Mouse (Mus musculus): Measurements from ENCODE around the gene Wdhd1. TPM values are rescaled to one million over a fixed set of nuclear protein-coding genes. Genes with fewer than 3 reads are reported as not detected.
A peak's percentile ranks its signal among the peaks of the same experiment; 100 is the strongest.

Gene Wdhd1
- polyA plus RNA-seq, 1 experiment from 2014 or later = 50.3 TPM

GRCm38 (mm10) chr14:47298408-47298792 is 21.7 kb upstream of the Wdhd1 start:
- H3K27me3 ChIP-seq = no peaks in the 10 kb centered on the region
- 1% methylated on average over 28 of the region's 38 CpGs for WGBS
- 0 out of 2 replicates have a peak, but pooled peaks cover 6% of the 10 kb centered on the region for H3K36me3 ChIP-seq (replicated peaks)
- H3K4me1 ChIP-seq = peaks cover 24% of the 10 kb centered on the region
- peak overlapping the region; percentile 96 for H3K4me3 ChIP-seq (replicated peaks)
- peak overlapping the region; percentile 96 for H3K9ac ChIP-seq
- H3K9me3 ChIP-seq = no peaks in the 10 kb centered on the region
- peak overlapping the region; percentile 98 for H3K27ac ChIP-seq
- peak; percentile 82 for ATAC-seq (ENCODE audit: low FRiP score)
- peak overlapping the region; percentile 83 for H3K4me2 ChIP-seq

DNA sequence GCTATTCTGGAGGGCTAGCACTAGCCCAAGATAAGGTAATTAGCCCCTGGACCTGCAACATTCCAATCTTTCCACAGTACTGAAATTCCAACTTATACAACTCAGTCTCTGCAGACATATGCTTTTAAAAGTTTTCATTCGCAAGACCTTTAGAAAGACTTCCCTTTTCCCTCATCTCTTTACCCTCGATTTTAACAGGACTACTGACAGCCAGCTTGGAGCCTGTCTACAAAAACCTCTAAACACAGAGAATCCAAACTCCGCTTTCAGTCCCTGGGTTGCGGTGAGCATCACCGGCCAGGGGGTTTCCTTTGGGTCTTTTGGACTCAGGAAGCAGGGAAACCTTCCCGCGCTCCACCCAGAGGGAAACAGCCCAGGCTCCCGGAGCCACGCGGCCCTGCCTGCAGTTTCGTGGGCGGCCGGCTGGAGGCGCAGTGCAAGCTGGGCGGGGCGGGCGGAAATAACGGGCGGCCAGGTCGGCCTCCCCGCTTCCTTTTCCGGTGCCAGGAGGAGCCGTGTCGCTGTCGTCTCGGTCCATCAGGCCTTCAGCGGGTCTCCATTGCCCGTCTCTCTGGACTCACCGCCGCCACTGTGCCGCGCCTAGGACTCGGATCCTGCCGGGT is 21.2 kb upstream of the Wdhd1 start, which contains the start of gene Mapk1ip1l:
Gene Mapk1ip1l (plus strand): TSS at position 482 of the 623 bp plus-strand sequence.
- Histone ChIP-seq H3K4me2 (peak within 1 kb of the TSS; percentile 83), H3K36me3 (replicated peaks) (0 out of 2 replicates have a peak, but pooled peaks cover 2% of the 10 kb centered on the region), H3K9ac (peak within 1 kb of the TSS; percentile 96), H3K27me3 (no peaks in the 10 kb centered on the region), H3K4me1 (peaks cover 19% of the 10 kb centered on the region), H3K4me3 (replicated peaks) (peak within 1 kb of the TSS; percentile 96), H3K27ac (peak within 1 kb of the TSS; percentile 98), H3K9me3 (no peaks in the 10 kb centered on the region)
- peak; percentile 93 for ATAC-seq (ENCODE audit: low FRiP score)
- WGBS = 2% methylated on average over 30 of the region's 34 CpGs

DNA sequence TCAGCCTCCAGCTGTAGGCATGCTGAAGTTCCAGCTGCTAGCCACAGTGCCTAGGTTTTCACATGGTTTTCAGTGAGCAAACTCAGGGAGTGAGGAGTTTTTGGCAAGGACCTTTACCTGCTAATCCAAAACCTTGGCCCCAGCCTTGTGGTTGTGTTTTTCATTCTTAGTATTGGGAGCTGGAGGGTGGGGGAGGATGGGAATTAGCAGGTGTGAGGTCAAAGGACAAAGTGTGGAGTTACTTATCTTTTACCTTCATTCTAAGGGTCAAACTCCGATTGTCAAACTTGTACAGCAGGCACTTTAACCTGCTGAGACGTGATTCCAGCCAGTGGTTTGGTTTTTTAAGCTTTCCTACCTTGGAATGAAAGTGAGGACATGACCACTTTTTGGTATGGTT is 19.6 kb upstream of the Wdhd1 start:
- Histone ChIP-seq H3K36me3 (replicated peaks) (no peaks in the 10 kb centered on the region), H3K4me3 (replicated peaks) (no peak overlapping the region), H3K27ac (no peak overlapping the region), H3K4me2 (no peak overlapping the region), H3K4me1 (peaks cover 19% of the 10 kb centered on the region), H3K9me3 (no peaks in the 10 kb centered on the region), H3K9ac (no peak overlapping the region), H3K27me3 (no peaks in the 10 kb centered on the region)
- no peak for ATAC-seq (ENCODE audit: low FRiP score)
- WGBS = 80% methylated on average over 2 of the region's 2 CpGs

DNA sequence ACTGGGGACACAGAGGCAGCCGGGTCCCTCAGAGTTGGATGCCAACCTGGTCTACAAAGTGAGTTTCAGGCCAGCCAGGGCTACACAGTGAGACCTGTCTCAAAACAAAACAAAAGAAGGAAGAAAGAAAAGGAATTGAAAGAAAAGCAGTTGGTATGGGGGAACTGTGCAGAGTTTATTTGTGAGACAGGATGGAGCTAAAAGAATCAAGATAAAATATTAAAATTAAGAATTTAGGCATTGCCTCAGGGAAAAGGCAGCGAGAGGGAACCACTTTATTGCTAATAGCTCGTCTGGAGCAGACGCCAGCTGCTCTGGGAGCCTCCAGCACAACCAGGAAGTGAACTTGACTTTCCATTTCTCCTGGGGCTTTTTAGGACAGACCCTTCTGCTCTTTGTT is 17.5 kb upstream of the Wdhd1 start:
- H3K9ac ChIP-seq = no peak overlapping the region
- peaks cover 7% of the 10 kb centered on the region for H3K4me1 ChIP-seq
- H3K4me3 ChIP-seq (replicated peaks) = no peak overlapping the region
- no peak overlapping the region for H3K4me2 ChIP-seq
- no peaks in the 10 kb centered on the region for H3K27me3 ChIP-seq
- no peak for ATAC-seq (ENCODE audit: low FRiP score)
- H3K27ac ChIP-seq = no peak overlapping the region
- peaks cover 13% of the 10 kb centered on the region for H3K36me3 ChIP-seq (replicated peaks)
- 58% methylated on average over 4 of the region's 4 CpGs for WGBS
- no peaks in the 10 kb centered on the region for H3K9me3 ChIP-seq

DNA sequence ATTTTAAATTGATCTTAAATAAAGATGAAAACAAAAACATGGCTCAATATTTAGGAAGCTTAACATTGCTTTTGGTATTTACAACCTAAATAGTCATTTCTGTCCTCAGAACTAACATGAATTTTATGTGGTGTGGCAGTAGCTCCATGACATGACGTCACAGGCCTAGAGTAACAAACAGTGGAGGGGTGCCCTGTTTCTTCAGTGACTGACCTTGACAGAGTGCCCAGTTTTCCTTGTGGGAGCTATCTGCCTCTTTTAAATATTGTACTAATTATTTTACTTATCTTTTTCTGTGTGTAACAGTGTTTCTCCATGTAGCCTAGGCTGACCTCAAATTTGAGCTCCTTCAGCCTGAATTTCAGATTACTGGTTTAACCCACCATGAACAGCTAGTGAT is 15.1 kb upstream of the Wdhd1 start:
- H3K4me1 ChIP-seq = no peaks in the 10 kb centered on the region
- WGBS = 93% methylated on average over 1 of the region's 1 CpGs
- no peak overlapping the region for H3K27ac ChIP-seq
- H3K27me3 ChIP-seq = no peaks in the 10 kb centered on the region
- no peak overlapping the region for H3K4me3 ChIP-seq (replicated peaks)
- no peak overlapping the region for H3K4me2 ChIP-seq
- H3K9me3 ChIP-seq = no peaks in the 10 kb centered on the region
- H3K9ac ChIP-seq = no peak overlapping the region
- peaks cover 13% of the 10 kb centered on the region for H3K36me3 ChIP-seq (replicated peaks)
- no peak for ATAC-seq (ENCODE audit: low FRiP score)

GRCm38 (mm10) chr14:47287021-47287420 is 10.4 kb upstream of the Wdhd1 start:
- no peaks in the 10 kb centered on the region for H3K27me3 ChIP-seq
- H3K4me3 ChIP-seq (replicated peaks) = no peak overlapping the region
- no peaks in the 10 kb centered on the region for H3K4me1 ChIP-seq
- ATAC-seq (ENCODE audit: low FRiP score) = no peak
- 80% methylated on average over 4 of the region's 5 CpGs for WGBS
- peaks cover 13% of the 10 kb centered on the region for H3K36me3 ChIP-seq (replicated peaks)
- H3K4me2 ChIP-seq = no peak overlapping the region
- no peaks in the 10 kb centered on the region for H3K9me3 ChIP-seq
- no peak overlapping the region for H3K9ac ChIP-seq
- H3K27ac ChIP-seq = no peak overlapping the region

DNA sequence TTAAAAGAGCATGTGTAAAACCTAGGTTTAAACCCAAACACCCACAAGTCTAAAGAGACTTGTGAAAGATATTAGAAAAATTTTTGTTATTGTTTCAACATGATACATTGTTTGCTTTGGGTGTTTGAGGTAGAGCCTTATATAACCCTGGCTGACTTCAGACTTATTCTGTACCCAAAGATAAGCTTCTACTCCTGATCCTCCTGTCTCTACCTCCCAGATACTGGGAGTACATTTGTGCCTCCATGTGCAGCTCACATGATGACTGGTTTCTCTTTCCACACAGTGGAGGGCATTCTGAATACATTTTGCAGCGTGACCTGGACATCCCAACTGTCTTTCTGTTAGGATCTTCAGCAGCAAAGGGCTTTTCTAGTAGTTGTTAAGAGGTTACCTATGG is 9.6 kb upstream of the Wdhd1 start:
- WGBS = 88% methylated on average over 1 of the region's 1 CpGs
- Histone ChIP-seq H3K4me3 (replicated peaks) (no peak overlapping the region), H3K4me1 (no peaks in the 10 kb centered on the region), H3K9me3 (no peaks in the 10 kb centered on the region), H3K27ac (no peak overlapping the region), H3K36me3 (replicated peaks) (peaks cover 13% of the 10 kb centered on the region), H3K4me2 (no peak overlapping the region), H3K27me3 (no peaks in the 10 kb centered on the region), H3K9ac (no peak overlapping the region)
- ATAC-seq (ENCODE audit: low FRiP score) = no peak

GRCm38 (mm10) chr14:47285271-47285670 is 8.6 kb upstream of the Wdhd1 start:
- Histone ChIP-seq H3K9me3 (no peaks in the 10 kb centered on the region), H3K36me3 (replicated peaks) (peaks cover 8% of the 10 kb centered on the region), H3K4me1 (no peaks in the 10 kb centered on the region), H3K27me3 (no peaks in the 10 kb centered on the region), H3K4me2 (no peak overlapping the region), H3K27ac (no peak overlapping the region), H3K9ac (no peak overlapping the region), H3K4me3 (replicated peaks) (no peak overlapping the region)
- WGBS = 96% methylated on average over 2 of the region's 2 CpGs
- ATAC-seq (ENCODE audit: low FRiP score) = no peak

GRCm38 (mm10) chr14:47283568-47283967 is 6.9 kb upstream of the Wdhd1 start:
- H3K36me3 ChIP-seq (replicated peaks) = no peaks in the 10 kb centered on the region
- no peak overlapping the region for H3K9ac ChIP-seq
- H3K4me2 ChIP-seq = no peak overlapping the region
- H3K9me3 ChIP-seq = no peaks in the 10 kb centered on the region
- ATAC-seq (ENCODE audit: low FRiP score) = no peak
- H3K27ac ChIP-seq = no peak overlapping the region
- no peak overlapping the region for H3K4me3 ChIP-seq (replicated peaks)
- 92% methylated on average over 7 of the region's 7 CpGs for WGBS
- no peaks in the 10 kb centered on the region for H3K27me3 ChIP-seq
- H3K4me1 ChIP-seq = no peaks in the 10 kb centered on the region

DNA sequence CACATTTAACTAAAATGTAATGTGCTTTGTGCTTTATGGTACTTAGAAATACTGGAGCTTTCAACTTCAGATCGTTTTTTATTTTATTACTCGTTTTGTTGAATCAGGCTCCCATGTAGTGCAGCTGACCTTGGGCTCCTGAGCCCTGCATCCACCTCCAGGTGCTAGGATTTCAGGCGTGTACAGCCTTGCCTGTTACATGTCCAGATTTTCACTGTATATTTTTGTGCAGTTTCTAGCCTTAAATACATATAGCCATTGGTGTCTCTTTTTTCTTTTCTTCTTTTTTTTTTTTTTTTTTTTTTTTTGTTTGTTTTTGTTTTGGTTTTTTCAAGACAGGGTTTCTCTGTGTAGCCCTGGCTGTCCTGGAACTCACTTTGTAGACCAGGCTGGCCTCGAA is 4.9 kb upstream of the Wdhd1 start:
- H3K27ac ChIP-seq = no peak overlapping the region
- H3K9ac ChIP-seq = no peak overlapping the region
- 97% methylated on average over 4 of the region's 4 CpGs for WGBS
- H3K27me3 ChIP-seq = no peaks in the 10 kb centered on the region
- no peaks in the 10 kb centered on the region for H3K9me3 ChIP-seq
- ATAC-seq (ENCODE audit: low FRiP score) = no peak
- H3K4me1 ChIP-seq = peaks cover 7% of the 10 kb centered on the region
- no peak overlapping the region for H3K4me2 ChIP-seq
- H3K4me3 ChIP-seq (replicated peaks) = no peak overlapping the region
- H3K36me3 ChIP-seq (replicated peaks) = no peaks in the 10 kb centered on the region

DNA sequence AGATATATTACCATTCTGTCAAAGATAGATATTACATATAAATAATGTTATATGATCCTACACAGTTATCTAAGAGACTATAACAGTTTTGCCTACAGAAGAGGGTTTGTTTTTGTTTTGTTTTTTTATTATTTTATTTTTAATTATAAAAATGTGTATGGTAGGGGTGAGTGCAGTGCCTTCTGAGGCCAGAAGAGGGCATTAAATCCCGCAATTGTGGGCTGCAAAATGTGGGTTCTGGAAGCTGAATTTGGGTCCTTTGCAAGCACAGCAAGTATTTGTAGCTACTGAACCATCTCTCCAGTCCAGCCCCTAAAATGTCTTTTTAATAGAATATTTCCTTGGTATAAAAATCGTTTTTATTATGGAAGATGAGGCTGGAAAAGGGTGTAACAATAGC is 2.4 kb upstream of the Wdhd1 start:
- no peak overlapping the region for H3K27ac ChIP-seq
- no peak overlapping the region for H3K4me2 ChIP-seq
- no peaks in the 10 kb centered on the region for H3K36me3 ChIP-seq (replicated peaks)
- WGBS = 90% methylated on average over 2 of the region's 2 CpGs
- no peak overlapping the region for H3K4me3 ChIP-seq (replicated peaks)
- peaks cover 14% of the 10 kb centered on the region for H3K4me1 ChIP-seq
- ATAC-seq (ENCODE audit: low FRiP score) = no peak
- H3K9me3 ChIP-seq = no peaks in the 10 kb centered on the region
- no peak overlapping the region for H3K9ac ChIP-seq
- no peaks in the 10 kb centered on the region for H3K27me3 ChIP-seq

DNA sequence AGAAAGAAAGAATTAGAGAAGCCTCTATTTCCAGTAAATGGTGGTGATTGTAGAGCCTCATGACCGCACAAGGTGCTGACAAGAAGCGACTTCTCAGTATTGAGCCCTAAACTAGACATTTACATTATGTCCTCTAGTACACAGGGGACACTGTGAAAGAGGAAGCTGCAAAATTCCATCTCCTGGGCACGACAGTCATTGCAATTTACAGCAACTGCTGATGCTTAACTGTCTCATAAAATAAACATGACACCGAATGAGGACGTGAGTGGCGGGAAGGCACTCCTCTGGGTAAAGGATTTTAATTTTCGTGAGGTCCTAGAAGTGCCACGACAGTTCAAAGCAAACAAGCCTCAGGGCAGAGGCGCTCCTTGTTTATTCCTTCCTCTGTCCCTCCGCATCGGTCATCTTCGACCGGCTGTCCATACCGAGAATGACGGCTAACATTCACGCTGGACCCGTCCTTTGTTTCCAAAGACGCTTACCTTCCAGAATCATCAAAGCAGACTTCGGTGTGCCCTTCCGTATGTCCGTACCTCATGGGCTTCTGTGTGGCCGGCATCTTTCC is 537 bp downstream of the Wdhd1 start:
- Histone ChIP-seq H3K27me3 (no peaks in the 10 kb centered on the region), H3K4me2 (peak overlapping the region; percentile 71), H3K9me3 (no peaks in the 10 kb centered on the region), H3K36me3 (replicated peaks) (peaks cover 12% of the 10 kb centered on the region), H3K4me1 (peaks cover 14% of the 10 kb centered on the region), H3K27ac (peak overlapping the region; percentile 96), H3K9ac (peak overlapping the region; percentile 89), H3K4me3 (replicated peaks) (peak overlapping the region; percentile 92)
- WGBS = 3% methylated on average over 22 of the region's 22 CpGs
- ATAC-seq (ENCODE audit: low FRiP score) = no peak; the same call in 1 of the 2 replicates

GRCm38 (mm10) chr14:47275417-47275816 is 1.2 kb downstream of the Wdhd1 start:
- Histone ChIP-seq H3K9me3 (no peaks in the 10 kb centered on the region), H3K27me3 (no peaks in the 10 kb centered on the region), H3K27ac (no peak overlapping the region), H3K4me2 (peak overlapping the region; percentile 71), H3K9ac (0 out of 2 replicates have a peak overlapping the region, but pooled peaks have one; percentile 36), H3K4me1 (peaks cover 14% of the 10 kb centered on the region), H3K4me3 (replicated peaks) (peak overlapping the region; percentile 92), H3K36me3 (replicated peaks) (peaks cover 15% of the 10 kb centered on the region)
- ATAC-seq (ENCODE audit: low FRiP score) = no peak
- WGBS = 21% methylated on average over 3 of the region's 3 CpGs
